Mouse (Mus musculus) CH12.LX (cell line): ENCODE measurements around the gene Slc7a7. TPM values are rescaled to one million over a fixed set of nuclear protein-coding genes. Genes with fewer than 3 reads are reported as not detected.
A peak's percentile ranks its signal among the peaks of the same experiment; 100 is the strongest.

Experiments
- DNase-seq: peaks from one replicate; pipeline ENCODE4 v3.0.0-alpha.2; 2013; ENCODE audit errors: extremely low read depth
- H3K27ac ChIP-seq: 2 replicates; pipeline ENCODE4 v1.5.1; 2012; ENCODE audit warnings: low read depth, mild to moderate bottlenecking, control low read depth, moderate library complexity; ENCODE audit not compliant: insufficient read depth
- H3K27me3 ChIP-seq: replicated peaks from 2 replicates; pipeline ENCODE3; 2012; ENCODE audit warnings: inconsistent platforms
- H3K36me3 ChIP-seq, 2 experiments: replicated peaks in 1 of 2; 2 replicates each; pipeline versions ENCODE3 to v1.6.1; 2012; ENCODE audit warnings: inconsistent platforms in 1 of 2, low read length in 1 of 2, mild to moderate bottlenecking in 1 of 2, mixed read lengths in 1 of 2, moderate library complexity in 1 of 2; ENCODE audit not compliant: control insufficient read depth in 1 of 2, insufficient read depth in 1 of 2
- H3K4me1 ChIP-seq, 2 experiments: 2 replicates each; pipeline ENCODE4 v1.6.1; 2012; ENCODE audit warnings: inconsistent platforms in 1 of 2, moderate library complexity in 1 of 2; ENCODE audit not compliant: insufficient read depth in 2 of 2, control insufficient read depth in 1 of 2
- H3K4me2 ChIP-seq: 2 replicates; pipeline ENCODE4 v1.6.1; 2012; ENCODE audit warnings: low read depth, mild to moderate bottlenecking, control low read depth; ENCODE audit not compliant: poor library complexity, insufficient read depth, severe bottlenecking
- H3K4me3 ChIP-seq, 3 experiments: fragments of 150-350 bp in 1 of 3; sonication (generic) in 1 of 3; replicated peaks in 1 of 3; 2 replicates each; pipeline versions ENCODE3 to v1.5.1; 2011 to 2012; ENCODE audit warnings: low read depth in 2 of 3, low read length in 2 of 3, mild to moderate bottlenecking in 2 of 3, moderate library complexity in 2 of 3, control low read depth in 1 of 3, improper control_type of control experiment in 1 of 3, inconsistent platforms in 1 of 3, mixed read lengths in 1 of 3; ENCODE audit not compliant: poor library complexity in 1 of 3
- H3K79me2 ChIP-seq: replicated peaks from 2 replicates; pipeline ENCODE4 v1.6.1; 2012; ENCODE audit warnings: mild to moderate bottlenecking, moderate library complexity; ENCODE audit not compliant: control insufficient read depth, poor library complexity, insufficient read depth, severe bottlenecking; ENCODE audit errors: extremely low read depth
- H3K9ac ChIP-seq: 2 replicates; pipeline ENCODE4 v1.6.1; 2012; ENCODE audit warnings: low read depth, mild to moderate bottlenecking, control low read depth, moderate library complexity; ENCODE audit not compliant: insufficient read depth
- H3K9me3 ChIP-seq: replicated peaks from 2 replicates; pipeline ENCODE3; 2012; ENCODE audit warnings: low read length, inconsistent platforms, mixed read lengths
- BHLHE40 ChIP-seq: IDR thresholded peaks from 2 replicates; pipeline ENCODE4 v1.6.1; 2011; ENCODE audit warnings: mild to moderate bottlenecking, low read depth, low read length, improper control_type of control experiment
- HCFC1 ChIP-seq: IDR thresholded peaks from 2 replicates; pipeline ENCODE4 v1.6.1; 2012; ENCODE audit warnings: low read depth, mild to moderate bottlenecking, inconsistent platforms, low read length, improper control_type of control experiment
- JUND ChIP-seq: conservative IDR thresholded peaks from 2 replicates; pipeline ENCODE4 v1.6.1; 2011; ENCODE audit warnings: low read depth, low read length, improper control_type of control experiment
- MAFK ChIP-seq: IDR thresholded peaks from 2 replicates; pipeline ENCODE4 v1.6.1; 2011; ENCODE audit warnings: low read length, improper control_type of control experiment; ENCODE audit not compliant: insufficient replicate concordance
- MAX ChIP-seq: IDR thresholded peaks from 2 replicates; pipeline ENCODE4 v1.6.1; 2011; ENCODE audit warnings: low read length, improper control_type of control experiment
- MAZ ChIP-seq: IDR thresholded peaks from 2 replicates; pipeline ENCODE4 v1.6.1; 2012; ENCODE audit warnings: low read depth, mild to moderate bottlenecking, inconsistent platforms, low read length, improper control_type of control experiment, moderate library complexity
- MEF2A ChIP-seq: IDR thresholded peaks from 2 replicates; pipeline ENCODE4 v1.6.1; 2014; ENCODE audit warnings: low read depth, mild to moderate bottlenecking, inconsistent platforms, low read length, improper control_type of control experiment, borderline replicate concordance
- NELFE ChIP-seq: IDR thresholded peaks from 2 replicates; pipeline ENCODE4 v1.6.1; 2011; ENCODE audit warnings: low read depth, low read length, improper control_type of control experiment
- NRF1 ChIP-seq: IDR thresholded peaks from 2 replicates; pipeline ENCODE4 v1.6.1; 2014; ENCODE audit warnings: low read depth, mild to moderate bottlenecking, inconsistent platforms, low read length, improper control_type of control experiment, moderate library complexity
- SMC3 ChIP-seq: IDR thresholded peaks from 2 replicates; pipeline ENCODE4 v1.6.1; 2011; ENCODE audit warnings: low read depth, low read length, improper control_type of control experiment
- ZNF384 ChIP-seq: IDR thresholded peaks from 2 replicates; pipeline ENCODE4 v1.6.1; 2012; ENCODE audit warnings: low read depth, low read length, improper control_type of control experiment, inconsistent platforms
- dilution Hi-C: fragments of 300-500 bp; cut with MboI; formaldehyde crosslinking; loops from 2 replicates; pipeline ENCODE4 v1.14.3; 2020; ENCODE audit warnings: low sequenced_read_pairs; ENCODE audit not compliant: extremely low pct_unique_long_range_greater_than_20kb, extremely low pct_ligation_motif_present
- in situ Hi-C: fragments of 300-500 bp; cut with MboI; formaldehyde crosslinking; loops from 3 replicates; pipeline ENCODE4 v1.14.3; 2019; ENCODE audit warnings: low sequenced_read_pairs, low pct_ligation_motif_present, low pct_unique_long_range_greater_than_20kb, mixed read lengths
- polyA plus RNA-seq: library from polyadenylated mRNA; unstranded; fragments of >175 nt; gene quantifications from 2 replicates; pipeline ENCODE4 v1.2.1, GENCODE M21; 2012; ENCODE audit warnings: low read depth; ENCODE audit not compliant: insufficient read length
- total RNA-seq, 2 experiments: library from RNA; depleted of rRNA; stranded (reverse); fragments of 300-350 nt in 1 of 2; fragments of >200 nt in 1 of 2; gene quantifications; 2 replicates each; pipeline ENCODE4 v1.2.3; 2012 to 2014

Gene Slc7a7
- total and polyA plus RNA-seq, 3 experiments: 27.8 to 50.4 (median 45.4) TPM

DNA sequence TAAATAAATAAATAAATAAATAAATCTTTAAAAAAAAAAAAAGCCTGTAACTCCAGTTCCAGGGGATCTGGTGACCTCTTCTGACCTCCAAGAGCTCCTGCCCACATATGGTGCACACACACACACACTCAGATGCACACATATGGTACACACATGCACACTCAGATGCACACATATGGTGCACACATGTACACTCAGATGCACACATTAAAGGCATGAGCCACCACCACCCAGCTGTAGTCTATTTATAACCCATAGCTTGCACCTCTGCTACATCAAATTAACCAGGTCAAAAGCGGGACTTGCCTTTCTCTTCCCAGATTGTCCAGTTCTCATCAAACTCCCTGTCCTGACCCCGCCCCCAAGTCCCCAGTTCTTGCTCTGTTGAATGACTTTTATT lies 3.4 kb upstream of the Slc7a7 start:
- no peak for DNase-seq
- Histone ChIP-seq H3K27me3 (no peaks in the 10 kb centered on the region), H3K27ac (no peak overlapping the region), H3K4me1 (peaks cover 0 to 28% of the 10 kb centered on the region in 2 experiments; a peak in 2 of 4 replicates), H3K4me2 (no peak overlapping the region), H3K9ac (no peak overlapping the region), H3K79me2 (no peaks in the 10 kb centered on the region), H3K4me3 (no peak overlapping the region), H3K36me3 (no peaks in the 10 kb centered on the region), H3K9me3 (no peaks in the 10 kb centered on the region)
- TF ChIP-seq ZNF384: no peak
- dilution Hi-C loops: no loop called here
- in situ Hi-C loops: loop anchor here (25.0 kb wide), 1 partner anchor 359 kb away; no protein-coding TSS in a partner anchor

- in situ Hi-C loops: loop anchor here (5.0 to 25.0 kb wide), 2 partner anchors 35 to 355 kb away; no protein-coding TSS in a partner anchor
- DNase-seq: no peak
- Histone ChIP-seq H3K27ac (peak overlapping the region; percentile 77), H3K4me1 (peaks cover 3 to 49% of the 10 kb centered on the region in 2 experiments), H3K36me3 (peaks cover 2 to 3% of the 10 kb centered on the region in 2 experiments), H3K4me2 (no peak overlapping the region), H3K9me3 (no peaks in the 10 kb centered on the region), H3K79me2 (0 out of 2 replicates have a peak, but pooled peaks cover 5% of the 10 kb centered on the region), H3K9ac (peak overlapping the region; percentile 89; the same call in 1 of the 2 replicates), H3K27me3 (no peaks in the 10 kb centered on the region), H3K4me3 (peak overlapping the region in 2 of 3 experiments; percentile 48 to 64)
- dilution Hi-C loops: no loop called here
- TF ChIP-seq BHLHE40 (0 out of 2 replicates have a peak, but pooled peaks have one; percentile 33), MEF2A (peak; percentile 61; the same call in 1 of the 2 replicates), NELFE (no peak), MAFK (peak; percentile 53; the same call in 1 of the 2 replicates), SMC3 (no peak), MAZ (0 out of 2 replicates have a peak, but pooled peaks have one; percentile 33)
Measured at GRCm38 (mm10) chr14:54416830-54417229, 750 bp downstream of the Slc7a7 start.

- Histone ChIP-seq H3K79me2 (peaks cover 5% of the 10 kb centered on the region; the same call in 1 of the 2 replicates), H3K27me3 (no peaks in the 10 kb centered on the region), H3K4me3 (peak overlapping the region in 2 of 3 experiments; percentile 18 to 64), H3K9me3 (no peaks in the 10 kb centered on the region), H3K27ac (peak overlapping the region; percentile 29; the same call in 1 of the 2 replicates), H3K4me1 (peaks cover 3 to 54% of the 10 kb centered on the region in 2 experiments), H3K9ac (no peak overlapping the region; the same call in 1 of the 2 replicates), H3K4me2 (peak overlapping the region; percentile 39; the same call in 1 of the 2 replicates), H3K36me3 (peaks cover 2 to 3% of the 10 kb centered on the region in 2 experiments)
- in situ Hi-C loops: loop anchor here (5.0 to 25.0 kb wide), 2 partner anchors 36 to 354 kb away; no protein-coding TSS in a partner anchor
- TF ChIP-seq JUND (no peak), ZNF384 (no peak), BHLHE40 (no peak), MAX (no peak), HCFC1 (no peak), MAZ (no peak), NRF1 (no peak)
- dilution Hi-C loops: no loop called here
- no peak for DNase-seq
Measured at GRCm38 (mm10) chr14:54416229-54416775, 1.3 kb downstream of the Slc7a7 start.
